Mouse (Mus musculus) gastrocnemius, postnatal 10 days (tissue): ENCODE results near the gene Pdik1l. TPM values are rescaled to one million over a fixed set of nuclear protein-coding genes. Genes with fewer than 3 reads are reported as not detected.

Experiments
- DNase-seq: peaks from one replicate; pipeline ENCODE4 v3.0.0; 2021; ENCODE audit warnings: mixed read lengths
- long read RNA-seq, 2 experiments: library from polyadenylated mRNA; stranded (forward); transcript quantifications; one replicate each; pipeline ENCODE4 v2.0.0; 2021
- total RNA-seq, 2 experiments: library from RNA; stranded (reverse); gene quantifications; 2 replicates each; pipeline ENCODE4 v1.2.3; 2021

Gene Pdik1l
- total RNA-seq: 1 to 10 TPM; 5.8 to 8.4 TPM
- long read RNA-seq, experiment 1, full-length matches to known transcripts: 9 of 9 reads
- long read RNA-seq, experiment 1, partial matches to known transcripts: 0 of 9 reads
- long read RNA-seq, experiment 1, other reads (novel, unspliced or antisense): 0 of 9 reads
- long read RNA-seq, experiment 2, full-length matches to known transcripts: 5 of 5 reads
- long read RNA-seq, experiment 2, partial matches to known transcripts: 0 of 5 reads
- long read RNA-seq, experiment 2, other reads (novel, unspliced or antisense): 0 of 5 reads

DNA sequence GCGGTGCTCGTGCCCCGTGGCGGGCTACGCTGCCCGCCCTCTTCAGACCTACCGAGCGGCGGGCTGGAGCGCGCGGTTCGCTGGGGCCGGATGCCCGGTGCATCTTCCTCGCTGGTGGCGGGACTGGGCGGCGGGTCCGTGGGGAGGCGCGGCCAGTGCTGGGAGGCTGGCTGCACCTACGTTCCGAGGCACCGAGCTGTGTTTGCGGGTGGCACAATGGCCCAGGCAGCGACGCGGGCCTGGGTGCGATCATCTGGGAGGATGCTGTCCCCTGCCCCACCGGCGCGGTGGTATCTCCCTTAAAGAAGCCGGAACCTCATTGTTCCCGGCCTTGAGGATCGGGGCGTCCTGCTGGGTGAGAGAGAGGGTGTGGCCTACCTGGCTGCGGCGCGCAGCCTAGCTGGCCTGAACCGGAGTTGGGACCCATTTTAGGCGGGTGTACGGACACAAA lies at the start of gene Pdik1l:
TSS of gene Pdik1l (minus strand) at position 321 of the 451 bp plus-strand sequence.
- DNase-seq: peak; percentile 64

DNA sequence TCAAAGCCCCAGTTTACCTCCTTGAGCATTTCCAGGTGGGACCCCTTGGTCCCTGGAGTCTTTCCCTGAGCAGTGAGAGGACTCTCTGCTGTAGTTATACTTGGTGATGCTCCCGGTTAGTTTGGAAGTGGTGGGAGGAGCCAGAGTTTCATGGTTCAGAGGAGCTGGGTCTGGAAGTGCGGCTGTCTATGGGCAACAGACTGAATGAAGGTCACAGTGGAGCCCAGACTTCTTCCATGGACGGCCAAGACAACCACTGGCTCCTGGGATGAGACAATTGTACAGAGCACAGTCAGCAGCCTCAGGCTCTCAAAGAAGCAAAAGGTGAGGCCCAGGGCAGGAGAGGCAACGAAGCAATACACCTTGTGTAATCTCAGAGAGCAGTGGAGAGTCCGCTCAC lies 42.6 kb upstream of the Pdik1l start:
- DNase-seq: no peak

DNA sequence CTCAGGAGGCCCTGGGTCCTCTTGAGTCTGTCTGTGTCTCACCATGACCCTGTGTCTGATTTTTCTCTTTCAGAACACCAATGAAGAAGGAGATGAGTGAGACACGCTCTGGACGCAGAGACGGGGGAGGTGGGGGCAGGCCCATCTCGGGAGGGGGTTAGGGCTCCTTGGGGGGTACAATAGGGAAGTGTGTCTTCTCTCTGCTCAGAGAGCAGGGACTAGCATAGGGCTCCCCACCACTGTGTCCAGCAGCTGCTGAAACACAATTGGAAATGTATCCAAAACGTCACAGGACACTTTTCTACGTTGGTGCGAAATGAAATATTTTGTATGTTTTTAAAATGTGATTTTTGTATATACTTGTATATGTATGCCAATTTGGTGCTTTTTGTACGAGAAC lies 41.1 kb upstream of the Pdik1l start:
- DNase-seq: no peak

DNA sequence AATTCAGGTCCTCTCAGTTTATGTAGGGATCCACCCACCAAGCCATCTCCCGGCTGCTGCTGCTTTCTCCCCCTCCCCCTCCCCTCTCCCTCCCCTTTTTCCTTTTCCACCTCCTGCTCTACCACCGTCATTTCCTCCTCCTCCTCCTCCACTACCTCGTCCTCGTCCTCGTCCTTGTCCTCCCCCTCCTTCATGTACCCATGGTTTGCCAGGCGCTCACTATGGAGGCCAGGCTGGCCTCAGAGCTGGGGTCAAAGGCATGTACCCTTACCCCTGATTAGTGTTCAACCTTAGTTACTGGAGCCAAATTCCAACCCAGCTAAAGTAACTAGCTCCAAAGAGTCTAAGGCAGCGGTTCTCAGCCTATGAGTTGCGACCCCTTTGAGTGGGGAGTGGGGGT lies 40.5 kb upstream of the Pdik1l start:
- no peak for DNase-seq

DNA sequence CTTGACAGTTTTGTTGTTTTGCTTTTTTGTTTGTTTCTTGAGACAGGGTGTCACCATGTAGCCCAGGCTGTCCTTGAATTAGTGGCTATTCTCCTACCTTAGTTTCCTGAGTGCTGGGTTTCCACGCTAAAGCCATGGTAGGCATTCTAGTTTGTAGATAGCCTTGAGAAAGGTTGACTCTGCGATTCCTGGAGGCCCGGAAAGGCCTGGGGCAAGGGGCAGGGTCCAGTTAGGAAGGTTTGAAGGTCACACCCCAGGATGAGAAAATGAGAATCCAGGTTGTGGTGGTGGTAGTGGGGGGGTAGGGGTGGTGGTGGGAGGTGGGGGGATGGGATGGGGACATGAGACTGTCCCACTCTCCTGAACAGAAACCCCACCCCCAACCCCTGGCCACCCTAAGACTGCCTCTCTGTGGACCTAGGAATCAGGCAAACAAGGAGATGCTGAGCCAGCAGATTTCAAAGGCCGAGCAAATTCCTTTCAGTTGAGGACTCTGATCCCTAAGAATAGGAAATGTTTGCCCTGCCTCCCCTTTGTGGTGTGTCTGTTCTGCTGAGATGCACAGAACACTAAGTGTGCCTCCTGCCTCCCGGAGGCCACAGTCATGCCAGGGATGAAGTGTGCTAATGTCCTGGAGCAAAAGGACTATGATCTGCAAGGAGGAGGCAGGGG lies 39.3 kb upstream of the Pdik1l start:
- no peak for DNase-seq

DNA sequence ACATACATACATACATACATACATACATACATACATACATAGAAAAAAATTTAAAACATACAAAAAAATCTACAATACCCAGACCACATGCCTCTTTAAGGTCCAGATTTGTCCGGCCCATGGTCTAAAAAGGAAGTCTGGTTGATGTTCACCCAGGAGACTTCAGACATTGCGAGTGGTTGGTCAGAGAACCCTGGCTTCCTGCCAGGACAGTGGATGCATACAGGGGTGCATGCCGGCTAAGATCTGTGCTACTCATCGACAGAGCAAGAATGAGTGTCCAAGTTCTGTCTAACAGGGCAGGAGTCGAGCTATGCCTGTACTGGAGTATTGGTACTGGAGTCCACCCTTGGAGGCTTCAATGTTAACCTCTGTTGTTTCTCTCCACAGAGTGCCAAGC lies 37.0 kb upstream of the Pdik1l start:
- DNase-seq: no peak

DNA sequence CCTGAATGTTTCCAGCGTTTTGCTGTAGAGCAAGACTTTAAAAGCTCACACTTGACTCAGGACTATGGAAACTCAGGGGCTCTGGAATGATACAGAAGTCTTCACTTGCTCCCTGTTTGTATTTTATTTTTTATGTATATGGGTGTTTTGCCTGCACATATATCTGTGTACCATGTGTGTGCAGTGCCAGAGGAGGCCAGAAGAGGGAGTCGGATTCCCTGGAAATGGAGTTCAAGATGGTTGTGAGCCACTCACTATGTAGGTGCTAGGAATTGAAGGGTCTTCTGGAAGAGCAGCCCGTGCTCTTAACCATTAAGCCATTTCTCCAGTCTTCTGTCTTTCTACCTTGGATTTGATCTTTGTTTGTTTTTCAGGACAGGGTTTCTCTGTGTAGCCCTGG lies 33.8 kb upstream of the Pdik1l start:
- no peak for DNase-seq

DNA sequence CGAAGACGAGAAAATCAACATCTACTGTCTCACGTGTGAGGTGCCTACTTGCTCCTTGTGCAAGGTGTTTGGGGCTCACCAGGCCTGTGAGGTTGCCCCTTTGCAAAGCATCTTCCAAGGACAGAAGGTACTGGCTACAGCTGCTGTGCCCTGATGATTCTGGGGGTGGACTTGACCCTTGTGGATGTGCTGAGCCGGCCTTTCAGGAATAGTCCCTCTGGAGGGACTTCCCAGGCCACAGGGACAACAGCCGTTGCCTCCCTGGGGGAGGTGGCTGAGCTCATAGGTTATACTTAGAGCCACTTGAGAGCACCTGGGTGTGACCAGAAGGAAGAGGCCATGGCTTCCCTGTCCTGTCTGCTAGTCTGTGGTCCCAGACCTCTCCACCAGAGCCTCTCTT lies 32.0 kb upstream of the Pdik1l start:
- DNase-seq: no peak

DNA sequence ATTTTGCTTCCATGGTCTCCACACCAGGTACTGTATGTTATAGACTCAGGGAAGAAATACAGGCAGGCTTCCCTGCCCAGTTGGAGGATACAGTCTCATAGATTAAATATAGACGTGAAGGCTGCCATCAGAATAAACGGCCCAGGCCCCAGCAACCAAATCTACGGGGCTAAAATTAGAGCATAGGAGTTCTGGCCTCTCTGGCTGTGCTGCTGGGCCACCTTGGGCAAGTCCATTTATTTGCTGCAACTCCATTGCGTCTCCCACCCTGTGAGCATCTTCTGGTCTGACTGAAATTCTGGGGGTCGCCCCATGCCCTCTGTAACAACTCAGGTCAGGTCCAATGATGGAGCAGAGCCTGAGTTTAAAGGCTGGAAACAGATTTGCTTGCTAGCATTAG lies 31.4 kb upstream of the Pdik1l start:
- no peak for DNase-seq

DNA sequence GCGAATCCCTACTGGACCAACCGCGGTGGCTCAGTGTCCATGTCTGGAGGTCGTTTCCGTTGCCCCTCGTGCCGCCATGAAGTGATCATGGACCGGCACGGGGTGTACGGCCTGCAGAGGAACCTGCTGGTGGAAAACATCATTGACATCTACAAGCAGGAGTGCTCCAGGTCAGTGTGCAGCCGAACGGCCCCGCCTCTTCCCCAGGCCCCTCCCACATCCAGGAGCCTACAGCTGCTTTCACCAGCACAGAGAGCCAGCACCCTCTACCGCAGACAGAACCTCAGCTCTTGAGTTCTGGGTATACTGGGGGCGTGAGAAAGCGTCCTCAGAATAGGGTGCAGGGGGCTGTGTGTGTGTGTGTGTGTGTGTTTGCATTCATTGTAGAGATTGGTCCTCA lies 28.7 kb upstream of the Pdik1l start:
- DNase-seq: peak; percentile 37

DNA sequence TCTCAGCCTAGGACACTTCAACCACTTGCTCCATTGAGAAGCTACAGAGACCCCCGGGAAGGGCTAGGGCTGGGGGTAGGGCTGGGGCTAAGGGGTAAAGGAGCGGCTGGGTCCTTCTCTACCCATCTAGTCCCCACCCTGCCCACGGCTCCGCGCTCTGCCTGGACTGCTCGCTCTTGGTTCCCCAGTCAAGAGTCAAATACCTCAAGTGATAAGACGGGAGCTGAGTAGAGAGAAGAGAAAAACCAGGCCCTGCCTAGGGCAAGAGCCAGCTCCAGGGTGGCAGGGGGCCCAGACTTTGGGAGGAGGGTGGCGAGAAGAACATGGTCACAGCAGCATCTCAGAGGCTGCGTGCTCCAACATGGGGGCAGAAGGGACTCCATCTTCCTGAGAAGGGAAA lies 27.8 kb upstream of the Pdik1l start:
- peak; percentile 34 for DNase-seq

DNA sequence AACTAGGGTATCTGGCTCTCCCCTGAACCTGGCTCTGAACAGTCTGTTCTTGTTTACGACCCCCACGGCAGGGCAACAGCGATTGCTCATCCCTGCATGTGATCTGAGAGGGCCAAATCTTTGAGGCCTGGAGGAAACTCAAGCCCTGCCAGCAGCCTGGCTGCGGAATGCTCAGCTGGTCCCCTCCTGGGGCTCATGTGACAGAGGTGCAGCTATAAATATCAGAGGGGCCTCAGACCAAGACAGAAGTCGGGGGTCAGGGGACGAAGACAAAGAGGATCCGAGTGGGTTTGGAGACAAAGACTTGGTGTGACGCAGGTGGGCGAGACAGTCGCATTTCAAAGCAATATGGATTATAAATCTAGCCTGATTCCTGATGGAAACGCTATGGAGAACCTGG lies 27.2 kb upstream of the Pdik1l start, which contains the start of gene Trim63:
TSS of gene Trim63 (plus strand) at position 245 of the 400 bp plus-strand sequence.
- DNase-seq: peak; percentile 56

DNA sequence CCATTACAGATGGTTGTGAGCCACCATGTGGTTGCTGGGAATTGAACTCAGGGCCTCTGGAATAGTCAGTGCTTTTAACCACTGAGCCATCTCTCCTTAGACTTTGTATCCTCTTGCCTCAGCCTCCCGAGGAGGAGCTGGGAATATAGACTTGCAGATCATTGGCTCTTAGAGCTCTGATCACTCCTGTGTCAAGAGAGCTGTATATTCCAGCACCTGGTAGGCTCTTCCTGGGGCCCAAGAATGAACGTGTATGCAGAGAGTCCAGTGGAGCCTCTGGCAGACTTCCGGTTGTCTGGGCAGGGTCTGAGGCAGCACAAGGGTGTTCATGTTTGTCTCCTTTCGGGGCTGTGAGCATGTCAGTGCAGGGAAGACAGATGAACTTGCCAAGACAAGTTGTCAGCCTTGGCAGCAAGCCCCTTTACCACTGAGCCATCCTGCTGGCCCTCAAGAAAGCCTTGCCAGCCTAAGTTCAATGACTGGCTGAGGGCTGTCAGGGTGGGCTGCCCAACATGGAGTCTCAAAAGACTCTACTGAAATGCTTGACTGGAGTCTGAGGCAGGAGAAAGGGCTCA lies 26.5 kb upstream of the Pdik1l start:
- no peak for DNase-seq

DNA sequence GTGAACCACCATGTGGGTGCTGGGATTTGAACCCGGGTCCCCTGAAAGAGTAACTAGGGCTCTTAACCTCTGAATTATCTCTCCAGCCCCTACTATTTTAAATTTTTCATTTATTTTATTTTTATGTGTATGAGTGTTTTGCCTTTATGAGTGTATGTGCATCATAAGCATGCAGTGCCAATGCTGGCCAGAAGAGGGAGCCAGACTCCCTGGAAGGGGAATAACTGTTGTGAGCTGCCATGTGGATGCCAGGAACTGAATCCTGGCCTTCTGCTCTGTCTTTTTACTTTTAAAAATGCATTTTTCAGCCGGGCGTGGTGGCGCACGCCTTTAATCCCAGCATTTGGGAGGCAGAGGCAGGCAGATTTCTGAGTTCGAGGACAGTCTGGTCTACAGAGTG lies 25.2 kb upstream of the Pdik1l start:
- DNase-seq: no peak

DNA sequence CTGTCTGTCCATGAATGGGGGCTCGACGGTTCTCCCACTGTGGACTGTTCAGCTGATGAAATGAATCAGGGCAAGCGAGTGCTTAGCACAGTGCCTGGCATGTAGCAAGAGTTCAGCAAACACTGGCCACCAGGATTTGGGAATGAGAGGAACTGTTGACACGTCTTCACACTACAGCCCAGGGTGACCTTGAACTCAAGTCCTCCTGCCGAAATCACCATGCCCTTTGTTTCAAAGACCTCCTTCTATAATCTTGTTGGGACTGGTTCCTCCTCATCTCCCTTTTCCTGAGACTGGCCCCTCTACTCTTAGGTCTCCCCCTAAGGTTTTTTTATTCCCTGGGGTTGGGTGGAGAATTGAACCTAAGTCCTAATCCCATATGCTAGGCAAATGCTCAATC lies 24.6 kb upstream of the Pdik1l start:
- no peak for DNase-seq

DNA sequence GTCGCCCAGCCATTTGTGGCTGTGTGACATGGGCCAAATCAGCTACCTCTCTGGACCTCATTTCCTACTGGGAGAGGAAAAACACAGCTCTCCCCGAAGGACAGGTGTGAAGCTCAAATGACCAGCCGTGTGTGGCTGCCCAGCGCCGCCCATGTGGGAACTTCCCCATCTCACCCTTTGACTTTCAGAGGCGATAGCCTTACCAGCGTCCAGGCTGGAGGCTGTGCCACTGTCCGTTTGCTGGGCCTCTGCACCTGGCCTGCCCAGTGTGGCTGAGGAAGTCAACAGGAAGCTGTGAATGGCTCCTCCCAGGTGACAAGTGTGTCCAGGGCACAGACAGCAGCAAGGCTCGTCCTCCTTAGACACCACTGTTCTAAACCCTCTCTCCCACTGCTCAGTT lies 24.1 kb upstream of the Pdik1l start:
- no peak for DNase-seq

DNA sequence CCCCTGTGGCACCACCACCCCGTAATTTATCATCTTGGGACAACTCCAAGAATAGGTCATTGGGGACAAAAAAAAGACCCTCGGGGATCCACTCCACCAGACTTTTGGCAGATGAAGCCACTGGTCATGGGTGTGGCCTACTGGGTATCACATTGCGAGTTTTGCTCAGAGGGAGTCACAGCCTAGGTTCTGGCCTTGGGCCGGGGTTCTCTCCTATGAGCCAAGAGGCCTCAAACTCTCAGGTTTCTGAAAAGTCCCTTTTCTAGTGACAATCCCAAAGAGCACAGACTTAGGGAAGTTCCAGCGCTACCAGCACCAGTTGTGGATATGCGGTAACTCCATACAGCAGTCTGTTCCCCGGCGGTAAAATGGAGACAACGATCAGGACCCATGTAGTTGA lies 23.0 kb upstream of the Pdik1l start:
- DNase-seq: no peak

DNA sequence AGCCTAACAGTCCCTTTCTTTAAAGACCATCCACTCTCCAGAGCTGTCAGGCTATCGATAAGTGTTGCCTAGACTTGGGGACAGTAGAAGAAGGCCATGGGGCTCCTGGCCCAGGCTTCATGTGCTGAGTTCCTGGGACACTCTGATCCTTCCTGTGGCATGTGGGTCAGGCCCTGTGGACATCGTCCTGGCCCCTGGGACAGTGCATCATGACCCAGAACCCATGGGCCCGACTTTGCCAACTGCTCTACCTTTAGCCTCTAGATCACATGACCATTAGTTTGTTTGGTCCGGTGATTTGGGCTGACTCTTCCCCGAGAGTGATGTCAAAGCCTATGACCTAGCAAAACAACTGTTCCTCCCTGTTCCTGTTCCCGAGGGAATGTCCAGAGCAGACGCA lies 22.4 kb upstream of the Pdik1l start:
- no peak for DNase-seq

DNA sequence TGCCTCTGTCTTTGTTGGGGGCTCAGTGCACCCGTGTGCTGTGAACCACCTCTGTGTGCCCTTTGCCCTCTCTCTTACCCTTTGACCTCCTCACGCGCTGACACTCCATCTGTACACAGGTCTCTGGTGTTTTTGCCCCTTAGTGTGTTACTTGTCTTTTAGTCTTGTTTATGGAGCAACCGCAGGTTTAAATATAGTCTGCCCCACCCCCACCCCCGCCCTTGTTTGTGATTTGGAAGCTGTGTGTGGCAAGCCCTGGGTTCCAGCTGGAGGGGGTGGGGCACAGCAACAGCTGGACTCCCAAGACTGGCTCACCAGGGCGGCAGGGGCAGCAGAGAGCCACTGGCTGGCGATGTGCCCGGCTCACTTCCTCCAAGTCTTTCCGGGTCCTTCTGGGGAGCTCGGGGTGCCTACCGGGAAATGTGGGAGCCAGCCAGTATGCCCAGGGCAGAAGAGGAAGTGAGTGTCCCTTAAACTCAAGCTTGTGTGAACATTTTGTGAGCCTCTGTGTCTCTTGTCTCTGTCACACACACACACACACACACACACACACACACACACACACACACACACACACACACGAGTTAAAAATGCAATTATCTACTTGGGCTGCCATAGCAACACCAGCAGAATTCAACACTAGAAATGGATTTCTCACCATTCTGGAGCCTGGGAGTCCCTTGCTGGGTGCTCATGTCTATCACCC lies 19.8 kb upstream of the Pdik1l start:
- peak; percentile 82 for DNase-seq

DNA sequence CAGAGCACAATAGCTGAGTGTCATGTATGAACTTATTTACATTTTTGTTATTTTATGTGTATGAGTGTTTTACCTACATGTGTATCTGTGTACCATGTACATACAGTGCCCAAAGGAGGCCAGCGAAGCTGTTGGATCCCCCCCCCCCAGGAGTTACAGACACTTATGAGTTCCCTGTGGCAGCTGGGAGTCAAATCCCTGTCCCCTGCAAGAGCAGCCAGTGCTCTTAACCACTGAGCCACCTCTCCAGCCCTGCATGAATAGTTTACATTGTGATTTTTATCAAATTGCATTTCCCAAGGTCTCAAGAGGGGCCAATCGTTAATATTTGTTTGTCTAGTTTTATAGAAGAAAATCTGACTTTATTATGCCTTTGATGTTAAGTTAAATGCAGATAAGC lies 19.3 kb upstream of the Pdik1l start:
- no peak for DNase-seq

DNA sequence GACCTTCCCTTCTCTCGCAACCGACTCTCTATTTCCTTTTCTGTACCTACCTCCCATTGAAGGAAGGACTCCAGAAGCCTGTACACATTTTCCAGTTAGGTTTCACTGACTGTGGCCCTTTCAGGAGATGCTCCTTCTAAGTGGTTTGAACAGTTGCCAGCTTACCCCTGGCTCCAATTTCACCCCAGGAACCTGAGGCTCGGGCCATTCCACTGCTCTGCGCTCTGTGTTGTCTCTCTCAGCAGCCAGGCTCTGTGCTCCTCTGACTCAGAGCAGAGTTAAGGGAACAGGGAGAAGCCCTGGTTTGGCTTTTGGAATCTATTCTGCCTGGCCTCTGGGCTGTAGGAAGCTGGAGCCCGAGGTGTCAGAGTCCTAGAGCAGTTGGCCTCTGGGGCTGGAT lies 14.4 kb upstream of the Pdik1l start:
- DNase-seq: no peak

DNA sequence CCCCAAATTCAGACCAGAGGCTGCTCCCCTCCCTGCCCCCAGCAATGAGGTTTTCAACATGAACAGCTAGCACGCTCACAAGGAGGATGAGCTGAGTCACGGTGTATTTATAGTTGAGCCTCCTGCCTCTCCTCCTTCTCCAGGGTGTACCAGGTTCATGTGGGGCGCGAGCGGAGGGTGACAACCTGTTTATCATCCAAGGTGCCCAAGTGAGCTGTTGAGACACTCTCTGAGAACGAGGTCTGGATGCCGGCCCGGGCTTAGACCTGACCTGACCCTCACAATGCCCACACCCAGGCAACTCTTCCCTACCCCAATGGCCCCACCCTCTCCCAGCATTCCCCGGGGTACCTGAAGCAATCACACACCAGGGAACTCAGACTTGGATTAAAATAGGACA lies 12.6 kb upstream of the Pdik1l start:
- DNase-seq: peak; percentile 60

DNA sequence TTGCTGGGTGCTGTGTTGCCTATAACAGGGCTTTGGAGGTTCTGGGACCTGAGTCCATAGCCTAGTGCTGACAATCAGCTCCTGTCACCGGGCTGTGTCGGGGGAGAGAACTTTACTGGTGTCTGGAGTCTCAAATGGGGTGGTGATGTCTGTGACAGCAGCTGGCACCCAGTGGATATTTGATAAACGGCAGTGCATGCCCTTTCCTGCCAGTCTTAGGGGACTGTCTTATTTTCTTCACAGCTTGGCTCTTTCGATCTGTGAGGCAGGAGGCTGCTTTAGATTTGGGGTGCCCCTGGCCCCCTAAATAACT lies 11.8 kb upstream of the Pdik1l start:
- no peak for DNase-seq
